Mouse (Mus musculus) CD4-positive, CD25-positive, alpha-beta regulatory T cell, adult 4 months (primary cell): ENCODE data around the gene Ppp4r3a. TPM values are rescaled to one million over a fixed set of nuclear protein-coding genes. Genes with fewer than 3 reads are reported as not detected.

Source experiments
- ATAC-seq: one replicate; pipeline ENCODE4 v1.8.0; 2017
- polyA plus RNA-seq, 2 experiments: library from polyadenylated mRNA; unstranded; fragments of 100-300 nt; shearing (Covaris generic); gene quantifications; one replicate each; pipeline ENCODE4 v1.2.1; 2017

Ppp4r3a gene
- polyA plus RNA-seq, 2 experiments from 2014 or later: 28.0 to 44.6 TPM

GRCm38 (mm10) chr12:101011017-101011416 is 72.5 kb downstream of the Ppp4r3a start:
- ATAC-seq: peak; percentile 19

- no peak for ATAC-seq
Observed at GRCm38 (mm10) chr12:101010148-101010920, 73.2 kb downstream of the Ppp4r3a start.

GRCm38 (mm10) chr12:101009225-101009624 is 74.3 kb downstream of the Ppp4r3a start:
- no peak for ATAC-seq

GRCm38 (mm10) chr12:101008648-101009047 is 74.9 kb downstream of the Ppp4r3a start:
- no peak for ATAC-seq

- peak; percentile 21 for ATAC-seq
Observed at GRCm38 (mm10) chr12:101007968-101008481, 75.5 kb downstream of the Ppp4r3a start.

- peak; percentile 56 for ATAC-seq
Observed at GRCm38 (mm10) chr12:101007427-101007826, 76.1 kb downstream of the Ppp4r3a start.

- peak; percentile 63 for ATAC-seq
Observed at GRCm38 (mm10) chr12:101005665-101006420, 77.7 kb downstream of the Ppp4r3a start.

- no peak for ATAC-seq
Observed at GRCm38 (mm10) chr12:101004982-101005381, 78.5 kb downstream of the Ppp4r3a start.

- ATAC-seq: no peak
Observed at GRCm38 (mm10) chr12:101002801-101003513, 80.5 kb downstream of the Ppp4r3a start.

GRCm38 (mm10) chr12:100999061-100999954 is 84.2 kb downstream of the Ppp4r3a start:
- no peak for ATAC-seq

- ATAC-seq: no peak
Observed at GRCm38 (mm10) chr12:100998564-100998962, 84.9 kb downstream of the Ppp4r3a start.

GRCm38 (mm10) chr12:100997830-100998563 is 85.5 kb downstream of the Ppp4r3a start:
- ATAC-seq: no peak

- no peak for ATAC-seq
Observed at GRCm38 (mm10) chr12:100996378-100996898, 87.1 kb downstream of the Ppp4r3a start.

- ATAC-seq: no peak
Observed at GRCm38 (mm10) chr12:100995607-100996377, 87.7 kb downstream of the Ppp4r3a start.

GRCm38 (mm10) chr12:100994140-100995015 is 89.1 kb downstream of the Ppp4r3a start:
- peak; percentile 83 for ATAC-seq

- no peak for ATAC-seq
Observed at GRCm38 (mm10) chr12:100993146-100993545, 90.4 kb downstream of the Ppp4r3a start.

GRCm38 (mm10) chr12:100992505-100992904 is 91.0 kb downstream of the Ppp4r3a start:
- no peak for ATAC-seq

- no peak for ATAC-seq
Observed at GRCm38 (mm10) chr12:100991119-100991518, 92.4 kb downstream of the Ppp4r3a start.

- no peak for ATAC-seq
Observed at GRCm38 (mm10) chr12:100990291-100990690, 93.2 kb downstream of the Ppp4r3a start.
